Mouse (Mus musculus) forebrain, embryonic 11.5 days (tissue): ENCODE results near the gene Tnrc18. TPM values are rescaled to one million over a fixed set of nuclear protein-coding genes. Genes with fewer than 3 reads are reported as not detected.
A peak's percentile ranks its signal among the peaks of the same experiment; 100 is the strongest.

Source experiments
- ATAC-seq: fragments of 200-750 bp; cut with Nextera tagmentation; replicated peaks from 2 replicates; pipeline ENCODE4 v1.8.0; 2017; ENCODE audit warnings: moderate TSS enrichment; ENCODE audit not compliant: low FRiP score
- DNase-seq: peaks from one replicate; pipeline ENCODE4 v3.0.0-alpha.2; 2017; ENCODE audit warnings: low spot score
- H3K27ac ChIP-seq: fragments of 300-500 bp; sonication (generic); 2 replicates; pipeline ENCODE4 v1.5.1; 2014; ENCODE audit warnings: low read depth, low read length
- H3K27me3 ChIP-seq: fragments of 300-500 bp; sonication (generic); 2 replicates; pipeline ENCODE4 v1.6.1; 2014; ENCODE audit warnings: mild to moderate bottlenecking, low read length, mixed read lengths; ENCODE audit not compliant: control insufficient read depth, insufficient read depth
- H3K36me3 ChIP-seq: fragments of 300-500 bp; sonication (generic); 2 replicates; pipeline ENCODE4 v1.6.1; 2014; ENCODE audit warnings: mild to moderate bottlenecking, low read length, moderate library complexity, mixed read lengths; ENCODE audit not compliant: control insufficient read depth, insufficient read depth
- H3K4me1 ChIP-seq: fragments of 300-500 bp; sonication (generic); replicated peaks from 2 replicates; pipeline ENCODE4 v1.6.1; 2014; ENCODE audit warnings: low read length, mixed read lengths; ENCODE audit not compliant: control insufficient read depth, insufficient read depth
- H3K4me2 ChIP-seq: fragments of 300-500 bp; sonication (generic); 2 replicates; pipeline ENCODE4 v1.6.1; 2014; ENCODE audit warnings: low read depth, mild to moderate bottlenecking, low read length, moderate library complexity, mixed read lengths; ENCODE audit not compliant: severe bottlenecking
- H3K4me3 ChIP-seq: fragments of 300-500 bp; sonication (generic); 2 replicates; pipeline ENCODE4 v1.5.1; 2014; ENCODE audit warnings: low read depth, low read length
- H3K9ac ChIP-seq: fragments of 300-500 bp; sonication (generic); 2 replicates; pipeline ENCODE4 v1.6.1; 2014; ENCODE audit warnings: low read length
- H3K9me3 ChIP-seq: fragments of 300-500 bp; sonication (generic); 2 replicates; pipeline ENCODE4 v1.6.1; 2016; ENCODE audit warnings: low read length, mixed read lengths; ENCODE audit not compliant: control insufficient read depth
- WGBS: fragments of 180-500 bp; shearing (Covaris S2); extraction: QIAGEN DNeasy Blood & Tissue Kit; methylation state at CpG from one replicate; pipeline ENCODE4 v1.1.7; 2014; 5-methylcytosine and 5-hydroxymethylcytosine counted together
- polyA plus RNA-seq: library from polyadenylated mRNA; unstranded; fragments of >200 nt; fragmentation: Nextera tagmentation; extraction: Ambion mirVana; gene quantifications from 2 replicates; pipeline ENCODE4 v1.2.1, GENCODE M21; 2014

Tnrc18 gene
- polyA plus RNA-seq, 1 experiment from 2014 or later, result 55.2 TPM

DNA sequence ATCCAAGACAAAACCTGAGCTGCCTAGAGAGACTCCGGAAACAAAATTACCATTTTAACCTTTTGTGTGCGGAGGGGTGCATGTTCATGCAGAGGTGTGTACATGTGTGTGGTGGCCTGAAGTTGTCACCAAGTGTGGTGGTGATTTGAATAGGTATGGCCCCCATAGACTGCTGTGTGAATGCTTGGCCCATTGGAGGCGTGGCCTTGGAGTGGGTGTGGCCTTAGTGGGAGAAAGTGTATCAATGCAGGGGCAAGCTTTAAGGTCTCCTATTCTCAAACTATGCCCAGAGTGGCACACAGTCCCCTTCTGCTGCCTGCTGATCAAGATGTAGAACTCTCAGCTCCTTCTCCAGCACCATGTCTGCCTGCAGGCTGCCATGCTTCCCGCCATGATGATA, 8.7 kb upstream of the Tnrc18 start:
- 72% methylated on average over 4 of the region's 4 CpGs for WGBS
- ATAC-seq (no peak), DNase-seq (no peak)
- no peak overlapping the region for H3K27ac ChIP-seq
- no peaks in the 10 kb centered on the region for H3K36me3 ChIP-seq
- H3K27me3 ChIP-seq, result no peaks in the 10 kb centered on the region
- peaks cover 18% of the 10 kb centered on the region for H3K4me1 ChIP-seq
- H3K9ac ChIP-seq, result no peak overlapping the region
- no peak overlapping the region for H3K4me3 ChIP-seq
- no peak overlapping the region for H3K4me2 ChIP-seq
- H3K9me3 ChIP-seq, result no peaks in the 10 kb centered on the region

DNA sequence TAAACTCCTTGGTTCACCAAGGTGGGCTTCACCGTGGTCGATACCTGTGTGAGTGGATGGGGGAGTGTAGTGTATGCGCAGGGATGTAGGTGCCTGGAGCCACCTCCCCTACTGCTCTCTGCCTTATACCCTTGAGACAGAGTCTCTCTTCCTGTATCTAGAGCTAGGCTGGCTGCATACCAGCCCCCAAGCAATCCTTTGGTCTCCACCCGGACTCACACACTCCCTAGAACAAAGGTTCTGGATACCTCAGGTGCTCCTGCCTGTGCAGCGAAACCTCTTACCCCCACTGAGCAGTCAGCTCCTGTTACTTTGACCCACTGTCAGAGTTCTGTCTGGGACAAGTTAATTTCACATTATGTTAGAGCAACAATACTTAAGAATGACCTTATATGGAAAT, 8.2 kb upstream of the Tnrc18 start:
- Histone ChIP-seq H3K4me2 (no peak overlapping the region), H3K36me3 (no peaks in the 10 kb centered on the region), H3K9ac (no peak overlapping the region), H3K27me3 (no peaks in the 10 kb centered on the region), H3K9me3 (no peaks in the 10 kb centered on the region), H3K4me3 (no peak overlapping the region), H3K4me1 (peaks cover 18% of the 10 kb centered on the region), H3K27ac (no peak overlapping the region)
- WGBS, result 70% methylated on average over 5 of the region's 5 CpGs
- DNase-seq, result no peak
- no peak for ATAC-seq

DNA sequence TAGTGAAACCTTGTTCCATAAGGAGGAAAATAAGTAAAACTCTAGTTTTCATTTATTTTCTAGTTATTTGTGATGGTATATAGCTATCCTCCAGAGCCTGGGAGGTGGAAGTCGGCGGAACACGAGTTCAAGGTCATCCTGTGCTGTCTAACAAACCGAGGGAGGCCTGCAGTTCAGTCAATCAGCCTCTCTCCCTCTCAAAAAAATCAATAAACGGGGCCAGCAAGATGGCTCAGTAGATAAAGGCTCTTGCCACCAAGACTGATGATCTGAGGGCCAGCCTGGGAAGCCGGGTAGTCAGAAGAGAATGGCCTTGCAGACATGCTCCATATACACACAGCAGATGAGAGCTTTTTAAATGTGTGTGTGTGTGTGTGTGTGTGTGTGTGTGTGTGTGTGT, 6.6 kb upstream of the Tnrc18 start:
- no peaks in the 10 kb centered on the region for H3K36me3 ChIP-seq
- no peak for DNase-seq
- 32% methylated on average over 6 of the region's 6 CpGs for WGBS
- no peaks in the 10 kb centered on the region for H3K27me3 ChIP-seq
- no peaks in the 10 kb centered on the region for H3K9me3 ChIP-seq
- H3K27ac ChIP-seq, result peak overlapping the region; percentile 100
- H3K4me2 ChIP-seq, result peak overlapping the region; percentile 96
- H3K4me1 ChIP-seq, result peaks cover 18% of the 10 kb centered on the region
- H3K4me3 ChIP-seq, result peak overlapping the region; percentile 87
- H3K9ac ChIP-seq, result peak overlapping the region; percentile 100
- no peak for ATAC-seq

DNA sequence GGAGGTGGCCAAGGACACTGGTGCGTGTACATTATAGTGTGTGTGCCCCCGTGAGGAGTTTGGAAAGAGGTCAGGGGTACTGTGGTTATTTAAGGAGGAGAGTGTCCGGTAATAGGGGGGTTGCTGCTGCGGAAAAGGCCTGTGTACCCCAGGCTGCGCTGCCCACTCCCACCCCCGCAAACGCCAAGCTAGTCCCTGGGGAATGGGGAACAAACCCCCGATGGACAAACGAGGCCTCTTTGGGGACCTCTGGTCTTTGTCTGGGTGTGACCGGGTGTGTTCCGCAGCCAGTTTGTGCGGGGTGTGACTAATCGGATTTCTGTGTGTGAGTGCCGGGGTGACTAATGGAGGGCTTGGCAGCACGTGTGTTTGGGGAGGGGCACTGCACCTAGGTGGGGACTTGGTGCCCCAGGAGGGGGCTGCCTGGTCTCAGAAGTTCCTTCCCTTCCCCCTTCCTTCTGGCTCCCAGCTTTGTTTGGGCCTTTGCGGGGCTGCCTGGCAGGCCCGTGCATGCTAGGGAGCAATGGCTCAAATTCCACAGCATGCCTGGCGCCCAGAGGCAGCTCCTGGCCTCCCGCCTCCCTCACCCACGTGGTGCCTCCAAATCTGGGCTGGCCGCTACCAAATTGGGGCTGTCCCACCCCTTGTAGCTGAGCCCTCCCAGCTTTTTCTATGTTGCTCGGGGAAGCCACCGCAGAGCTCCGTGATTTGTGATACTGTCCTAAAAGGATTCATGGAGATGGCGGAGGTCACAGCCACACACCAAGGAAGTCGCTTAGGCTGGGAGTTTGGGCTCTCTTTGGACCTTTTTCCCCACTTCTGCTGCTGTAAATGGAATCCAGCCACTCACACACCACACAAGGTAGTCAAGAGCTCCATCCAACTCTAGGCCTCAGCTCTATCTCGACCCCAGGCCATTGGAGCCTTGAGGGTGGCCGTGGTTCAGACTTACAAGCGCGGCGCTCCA, 5.9 kb upstream of the Tnrc18 start:
- H3K4me1 ChIP-seq, result peaks cover 18% of the 10 kb centered on the region
- peak overlapping the region; percentile 87 for H3K4me3 ChIP-seq
- peak overlapping the region; percentile 96 for H3K4me2 ChIP-seq
- WGBS, result 4% methylated on average over 31 of the region's 31 CpGs
- no peaks in the 10 kb centered on the region for H3K27me3 ChIP-seq
- H3K27ac ChIP-seq, result peak overlapping the region; percentile 100
- no peaks in the 10 kb centered on the region for H3K36me3 ChIP-seq
- ATAC-seq, result peak; percentile 57
- no peaks in the 10 kb centered on the region for H3K9me3 ChIP-seq
- H3K9ac ChIP-seq, result peak overlapping the region; percentile 100
- peak; percentile 92 for DNase-seq

DNA sequence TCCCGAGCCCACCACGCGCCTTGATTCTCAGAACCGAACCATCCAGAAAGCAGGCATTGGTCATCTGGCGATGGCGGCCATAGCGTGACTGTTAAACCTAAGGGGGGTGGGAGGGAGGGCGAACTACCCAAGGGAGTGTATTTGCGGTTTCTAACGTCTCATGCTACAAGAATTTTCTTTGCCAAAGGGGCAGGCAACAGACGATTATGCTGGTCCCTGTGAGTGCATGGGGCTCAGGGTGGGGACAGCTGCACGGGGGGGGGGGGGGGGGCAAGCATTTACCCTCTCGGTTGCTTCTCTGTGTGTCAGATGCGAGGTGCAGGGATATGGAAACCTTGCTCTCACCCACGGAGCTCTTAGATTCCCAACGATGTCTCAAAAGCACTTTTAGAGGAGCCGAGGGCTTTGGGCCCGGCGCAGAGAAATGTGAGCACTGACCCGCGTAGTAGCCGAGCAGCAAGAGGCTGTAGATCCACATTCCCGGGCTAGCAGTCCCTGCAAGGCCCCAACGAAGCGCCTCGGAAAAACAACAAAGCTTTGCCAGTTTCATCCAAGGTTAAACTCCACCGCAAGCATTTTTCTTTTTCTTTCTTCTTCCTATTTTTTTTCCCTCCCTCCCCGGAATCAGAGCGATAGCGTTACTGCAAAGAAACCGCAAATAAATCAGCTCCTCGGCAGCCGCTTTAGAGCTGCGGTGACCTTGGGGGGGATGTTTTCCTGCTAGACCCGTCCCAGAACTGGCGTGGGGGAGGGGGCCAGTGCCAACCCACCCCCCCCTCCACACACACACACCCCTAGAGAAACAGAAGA, 5.0 kb upstream of the Tnrc18 start:
- WGBS, result under 1% methylated on average over 36 of the region's 36 CpGs
- H3K9me3 ChIP-seq, result no peaks in the 10 kb centered on the region
- no peaks in the 10 kb centered on the region for H3K27me3 ChIP-seq
- ATAC-seq (no peak; the same call in 1 of the 2 replicates), DNase-seq (peak; percentile 80)
- H3K4me3 ChIP-seq, result peak overlapping the region; percentile 87
- no peaks in the 10 kb centered on the region for H3K36me3 ChIP-seq
- H3K9ac ChIP-seq, result peak overlapping the region; percentile 100
- H3K4me1 ChIP-seq, result peaks cover 18% of the 10 kb centered on the region
- peak overlapping the region; percentile 100 for H3K27ac ChIP-seq
- peak overlapping the region; percentile 96 for H3K4me2 ChIP-seq

DNA sequence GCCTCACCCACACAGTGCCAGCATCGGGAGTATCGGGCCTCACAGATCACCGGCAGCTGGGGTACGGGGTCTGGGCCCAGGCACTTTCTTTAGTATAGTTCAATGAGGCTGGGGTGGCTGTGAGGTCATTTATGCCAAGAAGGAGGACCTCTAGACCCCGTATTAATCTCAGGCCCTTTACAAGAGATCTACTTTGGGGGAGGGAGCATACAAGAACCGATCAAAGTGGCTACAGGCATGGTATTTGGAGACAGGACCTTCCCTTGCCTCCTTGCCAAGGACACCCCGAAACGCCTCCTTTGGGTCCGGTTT, 4.5 kb upstream of the Tnrc18 start:
- under 1% methylated on average over 9 of the region's 9 CpGs for WGBS
- no peak for ATAC-seq
- Histone ChIP-seq H3K4me2 (peak overlapping the region; percentile 96), H3K9me3 (no peaks in the 10 kb centered on the region), H3K27ac (peak overlapping the region; percentile 100), H3K9ac (peak overlapping the region; percentile 100), H3K27me3 (no peaks in the 10 kb centered on the region), H3K4me1 (peaks cover 18% of the 10 kb centered on the region), H3K36me3 (no peaks in the 10 kb centered on the region), H3K4me3 (peak overlapping the region; percentile 87)
- DNase-seq, result no peak

DNA sequence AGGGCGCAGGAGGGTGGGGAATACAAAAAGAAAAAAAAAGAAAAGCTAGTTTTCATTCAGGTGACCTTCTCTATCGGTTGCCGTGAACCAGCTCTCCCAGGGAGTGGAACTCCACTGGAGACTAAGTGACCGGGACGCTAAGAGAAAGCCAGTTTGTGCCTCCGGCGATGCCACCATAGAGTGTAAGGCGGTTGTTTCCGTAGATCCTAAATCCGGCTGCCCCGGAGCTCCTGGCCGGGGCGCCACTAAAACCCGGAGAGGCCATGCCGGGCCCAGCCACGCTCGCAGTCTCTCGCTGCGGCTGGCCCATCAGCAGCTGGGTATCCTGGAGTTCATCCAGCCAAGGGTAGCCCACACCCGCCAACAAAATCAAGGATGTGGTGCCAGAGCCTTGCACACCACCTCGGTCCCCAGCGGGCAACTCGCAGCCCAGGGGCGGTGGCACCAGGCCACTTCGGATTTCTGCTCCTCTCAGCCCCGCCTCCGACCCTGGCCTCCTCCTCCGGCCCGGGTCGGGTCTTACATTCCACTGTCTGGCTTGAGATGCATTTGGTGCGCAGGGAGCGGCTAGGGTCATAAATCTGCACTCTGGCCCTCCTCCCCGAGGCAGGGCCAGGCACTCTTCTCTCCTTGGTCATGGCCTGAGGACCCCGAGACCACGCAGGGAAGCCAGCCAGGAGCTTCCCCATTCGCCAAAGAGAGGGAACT, 4.0 kb upstream of the Tnrc18 start:
- Histone ChIP-seq H3K4me2 (peak overlapping the region; percentile 96), H3K27me3 (no peaks in the 10 kb centered on the region), H3K9ac (peak overlapping the region; percentile 100), H3K4me1 (peaks cover 18% of the 10 kb centered on the region), H3K9me3 (no peaks in the 10 kb centered on the region), H3K36me3 (no peaks in the 10 kb centered on the region), H3K4me3 (peak overlapping the region; percentile 87), H3K27ac (peak overlapping the region; percentile 100)
- ATAC-seq (0 out of 2 replicates have a peak, but pooled peaks have one; percentile 3), DNase-seq (peak; percentile 91)
- WGBS, result under 1% methylated on average over 36 of the region's 36 CpGs
